Mouse (Mus musculus): ENCODE data around the gene Ubac2.

- TF ChIP-seq EP300 (IDR thresholded peaks at IDR 0.05), result no peak
- no peak for TF ChIP-seq CTCF (IDR thresholded peaks at IDR 0.05)
These were observed 73.6 kb downstream of the Ubac2 start for GRCm38 (mm10) chr14:121952046-121952400.

Measured in lung, postnatal 0 days (tissue).